Mouse (Mus musculus): ENCODE measurements around the gene Slc5a1. TPM values are rescaled to one million over a fixed set of nuclear protein-coding genes. Genes with fewer than 3 reads are reported as not detected.

Slc5a1 gene
- polyA plus RNA-seq, 1 experiment, result 0.47 TPM

DNA sequence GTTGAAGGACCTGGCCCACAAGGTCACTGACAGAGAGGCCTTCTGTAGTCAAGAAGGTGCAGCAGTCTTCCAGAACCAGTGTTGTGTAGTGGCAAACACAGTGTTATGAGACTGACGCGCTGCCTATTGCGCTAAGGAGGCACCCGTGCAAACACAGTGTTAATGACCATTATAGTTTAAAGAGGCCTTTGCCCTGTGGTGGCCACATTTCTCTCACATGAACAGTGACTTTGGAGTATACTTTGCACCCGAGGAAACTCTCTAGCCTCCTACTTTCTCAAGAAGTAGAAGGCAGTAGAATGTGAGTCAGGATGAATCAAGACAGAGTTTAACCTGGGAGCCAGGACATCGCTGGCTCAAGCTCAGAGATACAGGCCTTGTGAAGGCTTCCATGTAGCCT, 12.7 kb upstream of the Slc5a1 start:
- no peaks in the 10 kb centered on the region for H3K36me3 ChIP-seq (ENCODE audit: control insufficient read depth, insufficient read depth, low read length)
- TF ChIP-seq POLR2A (IDR thresholded peaks at IDR 0.05; ENCODE audit: control insufficient read depth, extremely low read depth, insufficient read depth, low read length, poor library complexity), result no peak
- TF ChIP-seq CTCF (IDR thresholded peaks at IDR 0.05; ENCODE audit: borderline replicate concordance, control insufficient read depth, extremely low read depth, insufficient read depth, low read length, poor library complexity), result no peak
- no peaks in the 10 kb centered on the region for H3K4me1 ChIP-seq (replicated peaks; ENCODE audit: control insufficient read depth, insufficient read depth, low read length)
- H3K4me3 ChIP-seq (ENCODE audit: control insufficient read depth, insufficient read depth, low read length), result no peak overlapping the region
- WGBS, result 92% methylated on average over 6 of the region's 6 CpGs
- no peak for DNase-seq
- no peak overlapping the region for H3K27ac ChIP-seq (ENCODE audit: control insufficient read depth, insufficient read depth, low read length)
- H3K27me3 ChIP-seq (ENCODE audit: control insufficient read depth, insufficient read depth, low read length), result no peaks in the 10 kb centered on the region

DNA sequence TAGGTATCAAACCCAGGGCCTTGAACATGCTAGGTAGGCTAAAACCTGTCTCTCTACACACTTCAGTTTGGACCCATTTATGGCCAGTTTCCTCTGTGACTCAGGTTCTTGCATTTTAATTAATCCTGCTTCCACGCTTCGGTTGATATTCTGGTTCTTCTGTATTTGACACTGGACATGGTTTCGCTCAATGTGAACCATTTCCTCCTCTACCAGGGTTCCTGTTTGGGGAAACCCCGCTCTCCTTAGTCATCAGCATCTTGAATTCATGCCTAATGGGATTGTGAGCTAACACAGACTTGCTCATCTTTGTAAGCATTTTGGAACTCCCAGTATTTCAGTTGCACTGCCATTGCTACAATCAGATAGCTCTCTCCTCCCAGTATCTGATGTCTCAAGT, 8.7 kb upstream of the Slc5a1 start:
- H3K4me3 ChIP-seq (ENCODE audit: control insufficient read depth, insufficient read depth, low read length), result no peak overlapping the region
- H3K27ac ChIP-seq (ENCODE audit: control insufficient read depth, insufficient read depth, low read length), result no peak overlapping the region
- H3K4me1 ChIP-seq (replicated peaks; ENCODE audit: control insufficient read depth, insufficient read depth, low read length), result no peaks in the 10 kb centered on the region
- no peaks in the 10 kb centered on the region for H3K27me3 ChIP-seq (ENCODE audit: control insufficient read depth, insufficient read depth, low read length)
- WGBS, result 52% methylated on average over 4 of the region's 4 CpGs
- no peak for DNase-seq
- TF ChIP-seq POLR2A (IDR thresholded peaks at IDR 0.05; ENCODE audit: control insufficient read depth, extremely low read depth, insufficient read depth, low read length, poor library complexity) (no peak), CTCF (IDR thresholded peaks at IDR 0.05; ENCODE audit: borderline replicate concordance, control insufficient read depth, extremely low read depth, insufficient read depth, low read length, poor library complexity) (no peak)
- no peaks in the 10 kb centered on the region for H3K36me3 ChIP-seq (ENCODE audit: control insufficient read depth, insufficient read depth, low read length)

DNA sequence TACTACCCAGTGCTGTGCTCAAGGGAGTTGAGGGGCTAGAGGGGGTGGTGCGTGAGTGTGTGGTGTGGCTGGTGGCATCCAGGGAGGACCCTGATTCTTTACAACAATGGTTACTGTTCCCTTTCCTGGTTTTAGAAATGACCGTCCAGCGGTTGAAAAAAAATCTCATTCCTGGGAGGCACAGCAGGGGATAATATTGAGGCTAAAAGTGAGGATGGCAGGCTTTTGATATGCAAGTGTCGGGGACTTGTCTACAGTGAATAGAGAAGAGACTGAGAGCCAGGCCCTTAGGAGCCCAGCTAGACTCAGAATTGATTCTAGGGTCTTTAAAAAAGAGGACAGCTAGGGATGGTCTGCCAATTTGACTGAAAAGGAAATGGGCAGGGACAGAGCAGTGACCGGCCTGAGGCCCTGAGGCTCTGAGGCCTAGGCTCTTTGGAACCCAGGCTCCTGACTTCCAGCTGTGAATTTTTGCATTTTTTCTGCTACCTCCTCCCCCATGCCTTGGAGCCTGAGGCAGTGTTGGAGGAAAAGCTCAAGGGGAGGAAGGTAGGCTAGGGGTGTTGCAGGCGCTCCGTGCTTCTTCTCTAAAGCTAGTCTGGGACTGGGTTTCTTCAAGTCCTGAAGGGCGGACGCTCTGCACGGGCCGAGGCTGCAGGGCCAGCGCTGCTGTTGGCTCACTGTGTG, 1.5 kb upstream of the Slc5a1 start:
- Histone ChIP-seq H3K4me1 (replicated peaks; ENCODE audit: control insufficient read depth, insufficient read depth, low read length) (no peaks in the 10 kb centered on the region), H3K36me3 (ENCODE audit: control insufficient read depth, insufficient read depth, low read length) (no peaks in the 10 kb centered on the region), H3K4me3 (ENCODE audit: control insufficient read depth, insufficient read depth, low read length) (no peak overlapping the region), H3K27ac (ENCODE audit: control insufficient read depth, insufficient read depth, low read length) (no peak overlapping the region), H3K27me3 (ENCODE audit: control insufficient read depth, insufficient read depth, low read length) (peaks cover 6% of the 10 kb centered on the region; the same call in 1 of the 2 replicates)
- WGBS, result 78% methylated on average over 12 of the region's 12 CpGs
- DNase-seq, result no peak
- TF ChIP-seq CTCF (IDR thresholded peaks at IDR 0.05; ENCODE audit: borderline replicate concordance, control insufficient read depth, extremely low read depth, insufficient read depth, low read length, poor library complexity), result no peak
- TF ChIP-seq POLR2A (IDR thresholded peaks at IDR 0.05; ENCODE audit: control insufficient read depth, extremely low read depth, insufficient read depth, low read length, poor library complexity), result no peak

DNA sequence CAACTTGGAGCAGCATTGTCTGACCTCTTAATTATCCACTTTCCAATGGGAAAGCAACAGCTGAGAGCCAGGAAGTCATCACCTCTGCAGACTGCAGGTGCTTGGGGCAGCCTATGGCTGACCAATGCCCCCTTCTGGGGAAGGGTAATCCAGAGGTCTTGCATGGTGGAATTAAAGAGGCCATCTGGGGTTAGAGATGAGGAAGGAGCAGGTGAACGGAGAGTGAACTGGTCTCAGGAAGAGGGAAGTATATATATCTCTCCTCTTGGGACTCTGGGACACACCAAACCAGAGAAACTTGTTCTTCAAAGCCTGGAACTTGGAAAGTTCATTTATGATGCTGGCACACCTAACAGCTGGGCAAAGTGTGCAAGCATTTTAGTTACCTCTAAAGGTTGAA, 857 bp downstream of the Slc5a1 start:
- Histone ChIP-seq H3K27me3 (ENCODE audit: control insufficient read depth, insufficient read depth, low read length) (peaks cover 6% of the 10 kb centered on the region; the same call in 1 of the 2 replicates), H3K4me1 (replicated peaks; ENCODE audit: control insufficient read depth, insufficient read depth, low read length) (no peaks in the 10 kb centered on the region), H3K36me3 (ENCODE audit: control insufficient read depth, insufficient read depth, low read length) (no peaks in the 10 kb centered on the region), H3K27ac (ENCODE audit: control insufficient read depth, insufficient read depth, low read length) (no peak overlapping the region), H3K4me3 (ENCODE audit: control insufficient read depth, insufficient read depth, low read length) (no peak overlapping the region)
- 8% methylated on average over 1 of the region's 1 CpGs for WGBS
- no peak for TF ChIP-seq POLR2A (IDR thresholded peaks at IDR 0.05; ENCODE audit: control insufficient read depth, extremely low read depth, insufficient read depth, low read length, poor library complexity)
- TF ChIP-seq CTCF (IDR thresholded peaks at IDR 0.05; ENCODE audit: borderline replicate concordance, control insufficient read depth, extremely low read depth, insufficient read depth, low read length, poor library complexity), result no peak
- DNase-seq, result no peak

DNA sequence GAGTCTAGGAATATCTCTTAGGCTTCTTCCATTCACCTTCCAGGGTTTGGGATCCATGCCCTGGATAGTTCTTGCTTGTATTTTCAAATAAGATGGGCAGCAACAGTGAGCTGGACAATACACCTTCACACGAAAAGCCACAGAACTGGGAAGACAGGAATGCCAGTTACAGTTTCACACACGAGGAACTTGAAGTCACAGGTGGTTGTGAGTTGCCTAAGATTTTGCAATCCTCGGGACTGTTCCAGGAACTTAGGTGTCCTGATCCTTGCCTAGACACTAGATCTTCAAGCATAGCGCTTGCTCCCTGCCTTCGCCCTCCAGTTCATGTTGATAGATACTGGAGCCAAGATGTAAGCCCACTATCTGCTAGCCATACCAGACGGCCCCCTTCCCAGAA, 1.6 kb downstream of the Slc5a1 start:
- 86% methylated on average over 6 of the region's 6 CpGs for WGBS
- no peaks in the 10 kb centered on the region for H3K36me3 ChIP-seq (ENCODE audit: control insufficient read depth, insufficient read depth, low read length)
- H3K27me3 ChIP-seq (ENCODE audit: control insufficient read depth, insufficient read depth, low read length), result peaks cover 6% of the 10 kb centered on the region; the same call in 1 of the 2 replicates
- DNase-seq, result no peak
- no peak overlapping the region for H3K4me3 ChIP-seq (ENCODE audit: control insufficient read depth, insufficient read depth, low read length)
- no peak overlapping the region for H3K27ac ChIP-seq (ENCODE audit: control insufficient read depth, insufficient read depth, low read length)
- H3K4me1 ChIP-seq (replicated peaks; ENCODE audit: control insufficient read depth, insufficient read depth, low read length), result no peaks in the 10 kb centered on the region
- no peak for TF ChIP-seq CTCF (IDR thresholded peaks at IDR 0.05; ENCODE audit: borderline replicate concordance, control insufficient read depth, extremely low read depth, insufficient read depth, low read length, poor library complexity)
- no peak for TF ChIP-seq POLR2A (IDR thresholded peaks at IDR 0.05; ENCODE audit: control insufficient read depth, extremely low read depth, insufficient read depth, low read length, poor library complexity)

DNA sequence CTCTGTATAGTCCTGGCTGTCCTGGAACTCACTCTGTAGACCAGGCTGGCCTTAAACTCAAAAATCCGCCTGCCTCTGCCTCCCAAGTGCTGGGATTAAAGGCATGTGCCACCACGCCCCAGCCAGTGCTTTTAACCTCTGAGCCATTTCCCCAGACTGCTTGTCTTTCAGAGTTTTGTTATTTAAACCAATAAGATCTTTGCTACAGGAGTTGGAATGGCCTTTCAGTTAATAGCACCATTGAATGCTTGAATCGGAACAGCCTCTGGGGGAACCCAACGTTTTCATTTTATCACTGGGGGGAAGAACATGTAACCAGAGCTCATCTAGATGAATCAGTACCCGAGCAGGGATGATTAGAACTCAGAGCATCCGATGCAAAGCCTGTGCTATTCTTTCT, 3.0 kb downstream of the Slc5a1 start:
- Histone ChIP-seq H3K27ac (ENCODE audit: control insufficient read depth, insufficient read depth, low read length) (no peak overlapping the region), H3K27me3 (ENCODE audit: control insufficient read depth, insufficient read depth, low read length) (peaks cover 6% of the 10 kb centered on the region; the same call in 1 of the 2 replicates), H3K4me3 (ENCODE audit: control insufficient read depth, insufficient read depth, low read length) (no peak overlapping the region), H3K4me1 (replicated peaks; ENCODE audit: control insufficient read depth, insufficient read depth, low read length) (no peaks in the 10 kb centered on the region), H3K36me3 (ENCODE audit: control insufficient read depth, insufficient read depth, low read length) (no peaks in the 10 kb centered on the region)
- TF ChIP-seq POLR2A (IDR thresholded peaks at IDR 0.05; ENCODE audit: control insufficient read depth, extremely low read depth, insufficient read depth, low read length, poor library complexity) (no peak), CTCF (IDR thresholded peaks at IDR 0.05; ENCODE audit: borderline replicate concordance, control insufficient read depth, extremely low read depth, insufficient read depth, low read length, poor library complexity) (no peak)
- DNase-seq, result no peak
- WGBS, result 84% methylated on average over 6 of the region's 6 CpGs

Measured in thymus, adult 2 months (tissue).